In the genomic region with DNA sequence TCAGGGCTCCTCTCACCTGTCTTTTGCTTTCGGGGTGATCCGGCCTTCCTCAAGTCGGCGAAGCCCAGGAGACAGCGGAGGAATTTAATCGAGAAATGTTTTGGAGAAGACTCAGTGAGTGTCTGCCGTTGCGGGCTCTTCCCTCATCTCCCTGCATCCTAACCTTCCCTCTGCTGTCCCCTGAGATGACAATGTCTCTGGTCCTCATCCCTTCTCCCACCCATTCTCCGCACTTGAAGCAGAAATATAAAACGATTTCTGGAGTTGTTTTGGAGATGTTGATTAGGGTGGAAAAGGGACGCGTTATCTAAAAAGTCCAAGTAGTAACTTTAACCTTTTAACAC, we compare ENCODE assay signal across 1 mouse cellular context.
TF ChIP-seq lines count a peak whose summit lies in the region.

No protein-coding gene starts in this region.

TF ChIP-seq in CH12.LX, 34 proteins besides CTCF, POLR2A, EP300 and RAD21:
- TF ChIP-seq TCF12 (IDR thresholded peaks at IDR 0.05; ENCODE audit: low read depth, low read length) (no peak), POLR2AphosphoS2 (IDR thresholded peaks at IDR 0.05; ENCODE audit: low read depth, low read length) (no peak), MXI1 (IDR thresholded peaks at IDR 0.05; ENCODE audit: low read depth, low read length) (no peak), GABPA (IDR thresholded peaks at IDR 0.05; ENCODE audit: insufficient replicate concordance, low read depth, low read length) (no peak), PAX5 (IDR thresholded peaks at IDR 0.05; ENCODE audit: low read length) (no peak), MAFK (IDR thresholded peaks at IDR 0.05; ENCODE audit: insufficient replicate concordance, low read length) (no peak), E2F4 (IDR thresholded peaks at IDR 0.05; ENCODE audit: insufficient replicate concordance, low read depth, low read length) (no peak), USF1 (IDR thresholded peaks at IDR 0.05; ENCODE audit: low read depth, low read length) (no peak), UBTF (IDR thresholded peaks at IDR 0.05; ENCODE audit: low read depth, low read length) (no peak), ETS1 (conservative IDR thresholded peaks at IDR 0.05; ENCODE audit: low read depth, low read length) (no peak), BHLHE40 (IDR thresholded peaks at IDR 0.05; ENCODE audit: low read depth, low read length) (no peak), SMC3 (IDR thresholded peaks at IDR 0.05; ENCODE audit: low read depth, low read length) (no peak)
